Mouse (Mus musculus) liver, adult 2 months (tissue): ENCODE results near the gene Rtkn2.

Source experiments
- CTCF ChIP-seq: fragments of 200-500 bp; IDR thresholded peaks from 2 replicates; pipeline ENCODE4 v1.5.1; 2011; ENCODE audit warnings: low read depth, low read length, control low read depth
- POLR2A ChIP-seq: fragments of 200-500 bp; IDR thresholded peaks from 2 replicates; pipeline ENCODE4 v1.6.1; 2011; ENCODE audit warnings: low read length, control low read depth; ENCODE audit not compliant: insufficient read depth; ENCODE audit errors: extremely low read depth

- TF ChIP-seq POLR2A (no peak), CTCF (no peak)
Observed at GRCm38 (mm10) chr10:68078708-68079107, 99.3 kb downstream of the Rtkn2 start.
